ENCODE assay signal across 25 mouse cellular contexts in genomic region chr4:110250055-110250454, GRCm38 (mm10).
"Had no signal": no experiment of that assay in that cellular context is flagged by ENCODE, and none has a peak within 500 bp of the region (broad histone marks: within the 10 kb centered on the region; RNA-seq: fewer than 3 reads in every experiment).

No protein-coding gene starts in this region.

- H3K9me3 ChIP-seq: heart, embryonic 13.5 days; heart, embryonic 15.5 days; hindbrain, embryonic 13.5 days; intestine, embryonic 15.5 days; limb, embryonic 10.5 days; limb, embryonic 12.5 days; liver, embryonic 13.5 days; liver, embryonic 15.5 days had no signal

- H3K27me3 ChIP-seq: heart, embryonic 13.5 days; heart, embryonic 15.5 days; hindbrain, embryonic 13.5 days; intestine, embryonic 15.5 days; limb, embryonic 12.5 days; liver, embryonic 13.5 days; liver, embryonic 15.5 days had no signal

- H3K4me3 ChIP-seq: heart, adult 2 months; heart, embryonic 13.5 days; heart, embryonic 15.5 days; hindbrain, embryonic 13.5 days; intestine, embryonic 15.5 days; layer of hippocampus, adult 2 months; limb, embryonic 10.5 days; limb, embryonic 12.5 days; liver, embryonic 13.5 days; liver, embryonic 15.5 days had no signal

- ATAC-seq: inflammation-experienced regulatory T-cells, adult 6 months; intestine, postnatal 0 days had no signal

- H3K27ac ChIP-seq: heart, adult 2 months; heart, embryonic 13.5 days; heart, embryonic 15.5 days; hindbrain, embryonic 13.5 days; intestine, embryonic 15.5 days; layer of hippocampus, adult 2 months; limb, embryonic 10.5 days; limb, embryonic 12.5 days; liver, embryonic 13.5 days; liver, embryonic 15.5 days had no signal

- H3K36me3 ChIP-seq: heart, embryonic 13.5 days; heart, embryonic 15.5 days; intestine, embryonic 15.5 days; limb, embryonic 10.5 days; limb, embryonic 12.5 days; liver, embryonic 13.5 days; liver, embryonic 15.5 days had no signal

- H3K4me1 ChIP-seq: heart, embryonic 15.5 days; hindbrain, embryonic 13.5 days; intestine, embryonic 15.5 days; limb, embryonic 10.5 days; limb, embryonic 12.5 days; liver, embryonic 13.5 days; liver, embryonic 15.5 days had no signal

- H3K4me2 ChIP-seq: heart, embryonic 11.5 days; heart, embryonic 13.5 days; heart, embryonic 15.5 days; hindbrain, embryonic 13.5 days; intestine, embryonic 15.5 days; limb, embryonic 12.5 days; liver, embryonic 11.5 days; liver, embryonic 13.5 days; liver, embryonic 15.5 days had no signal

- DNase-seq: gastrocnemius, postnatal 14 days; gastrocnemius, postnatal 36 days; heart, adult 11 months; heart, adult 2 months; heart, postnatal 14 days; heart, postnatal 36 days; kidney, adult 18-20 months; kidney, adult 8-10 months; kidney, postnatal 10 days; kidney, postnatal 25 days; kidney, postnatal 4 days; liver; liver, embryonic 13.5 days had no signal

- H3K9ac ChIP-seq: heart, embryonic 13.5 days; heart, embryonic 15.5 days; hindbrain, embryonic 13.5 days; intestine, embryonic 15.5 days; limb, embryonic 12.5 days; liver, embryonic 13.5 days; liver, embryonic 15.5 days had no signal
